Mouse (Mus musculus) adrenal gland, postnatal 14 days (tissue): ENCODE measurements around the gene Kdm2b. TPM values are rescaled to one million over a fixed set of nuclear protein-coding genes. Genes with fewer than 3 reads are reported as not detected.

ENCODE experiments used
- DNase-seq: peaks from one replicate; pipeline ENCODE4 v3.0.0; 2021; ENCODE audit warnings: mixed read lengths
- total RNA-seq: library from RNA; stranded (reverse); gene quantifications from 2 replicates; pipeline ENCODE4 v1.2.3, GENCODE M21; 2021

The Kdm2b gene
- total RNA-seq, 1 experiment from 2014 or later: 20.5 TPM

- no peak for DNase-seq
Observed at GRCm38 (mm10) chr5:123011705-123012104, 22.1 kb upstream of the Kdm2b start.

GRCm38 (mm10) chr5:123010806-123011205, 21.2 kb upstream of the Kdm2b start:
- DNase-seq: no peak

GRCm38 (mm10) chr5:123009873-123010272, 20.2 kb upstream of the Kdm2b start:
- DNase-seq: peak; percentile 34

GRCm38 (mm10) chr5:123008877-123009493, 19.4 kb upstream of the Kdm2b start:
- DNase-seq: no peak

GRCm38 (mm10) chr5:123005716-123006592, 16.3 kb upstream of the Kdm2b start:
- no peak for DNase-seq

- no peak for DNase-seq
Observed at GRCm38 (mm10) chr5:123000901-123001300, 11.3 kb upstream of the Kdm2b start.

GRCm38 (mm10) chr5:122997205-122998204, 7.9 kb upstream of the Kdm2b start:
- DNase-seq: no peak

- DNase-seq: no peak
Observed at GRCm38 (mm10) chr5:122994910-122995309, 5.3 kb upstream of the Kdm2b start.

GRCm38 (mm10) chr5:122994303-122994846, 4.8 kb upstream of the Kdm2b start:
- peak; percentile 96 for DNase-seq

- DNase-seq: no peak
Observed at GRCm38 (mm10) chr5:122993811-122994210, 4.2 kb upstream of the Kdm2b start.

- no peak for DNase-seq
Observed at GRCm38 (mm10) chr5:122991350-122992004, 1.9 kb upstream of the Kdm2b start.

- no peak for DNase-seq
Observed at GRCm38 (mm10) chr5:122990411-122991160, 963 bp upstream of the Kdm2b start.

- peak; percentile 86 for DNase-seq
Observed at GRCm38 (mm10) chr5:122989001-122989525, 560 bp downstream of the Kdm2b start.

- DNase-seq: peak; percentile 70
Observed at GRCm38 (mm10) chr5:122988021-122988751, 1.4 kb downstream of the Kdm2b start.

GRCm38 (mm10) chr5:122987211-122988020, 2.2 kb downstream of the Kdm2b start:
- peak; percentile 66 for DNase-seq

GRCm38 (mm10) chr5:122986091-122986493, 3.5 kb downstream of the Kdm2b start:
- DNase-seq: no peak

- DNase-seq: no peak
Observed at GRCm38 (mm10) chr5:122985276-122985675, 4.3 kb downstream of the Kdm2b start.

GRCm38 (mm10) chr5:122984483-122984882, 5.1 kb downstream of the Kdm2b start:
- no peak for DNase-seq

- no peak for DNase-seq
Observed at GRCm38 (mm10) chr5:122978970-122979369, 10.7 kb downstream of the Kdm2b start.
